Mouse (Mus musculus) gonadal fat pad, adult 2 months (tissue): ENCODE results near the gene Vamp9. TPM values are rescaled to one million over a fixed set of nuclear protein-coding genes. Genes with fewer than 3 reads are reported as not detected.

ENCODE experiments used
- DNase-seq: peaks from one replicate; pipeline ENCODE4 v3.0.0-alpha.2; 2012; ENCODE audit warnings: low read depth
- polyA plus RNA-seq: library from polyadenylated mRNA; depleted of rRNA; stranded (reverse); fragments of >200 nt; gene quantifications from 2 replicates; pipeline ENCODE4 v1.2.3, GENCODE M21; 2012

The Vamp9 gene
- polyA plus RNA-seq, 1 experiment = 0.53 TPM

GRCm38 (mm10) chr5:99941776-99942502 lies 35.9 kb downstream of the Vamp9 start:
- no peak for DNase-seq

DNA sequence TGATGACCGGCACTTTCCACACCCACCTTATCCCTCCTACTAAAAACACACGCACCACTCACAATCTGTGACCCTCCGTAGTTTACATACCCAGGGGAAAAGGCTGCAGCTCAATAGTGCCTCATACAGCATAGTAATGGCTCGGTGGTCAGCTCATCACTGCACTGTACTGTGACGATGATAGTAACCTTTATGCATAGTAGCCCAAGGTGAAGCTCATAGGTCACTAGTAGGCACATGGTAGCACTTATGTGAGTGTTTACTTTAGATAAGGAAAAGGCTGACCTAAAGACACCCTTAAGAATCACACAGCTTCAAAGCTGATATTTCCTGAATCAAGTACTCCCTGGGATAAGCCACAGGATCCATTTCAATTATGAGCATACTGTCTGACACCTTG lies 46.5 kb downstream of the Vamp9 start:
- no peak for DNase-seq

- no peak for DNase-seq
These were observed 47.8 kb downstream of the Vamp9 start for GRCm38 (mm10) chr5:99953883-99954282.

GRCm38 (mm10) chr5:99958666-99959065 lies 52.6 kb downstream of the Vamp9 start:
- no peak for DNase-seq

- DNase-seq = no peak
These were observed 53.3 kb downstream of the Vamp9 start for GRCm38 (mm10) chr5:99959236-99959936.

GRCm38 (mm10) chr5:99959960-99960359 lies 53.9 kb downstream of the Vamp9 start:
- no peak for DNase-seq

- DNase-seq = no peak
These were observed 67.9 kb downstream of the Vamp9 start for GRCm38 (mm10) chr5:99973941-99974340.

DNA sequence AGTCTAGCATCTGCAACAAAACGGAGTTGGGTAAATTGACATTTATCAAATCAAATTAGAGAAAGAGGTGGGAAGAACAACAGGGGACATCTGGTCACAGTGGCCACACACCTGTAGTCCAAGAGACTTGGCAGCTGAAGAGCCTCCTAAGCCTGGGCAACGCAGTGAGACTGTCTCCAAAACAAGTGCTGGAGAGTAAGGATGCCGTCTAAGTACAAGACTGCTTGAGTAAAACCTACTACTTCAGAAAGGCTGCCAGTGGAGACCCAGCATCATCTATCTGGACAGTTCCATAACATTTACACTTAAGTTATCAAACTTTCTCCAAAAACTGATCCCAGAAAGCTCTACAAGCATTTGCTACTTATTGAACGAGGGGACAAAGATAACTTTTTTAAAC lies 69.0 kb downstream of the Vamp9 start:
- no peak for DNase-seq

GRCm38 (mm10) chr5:99975776-99976175 lies 69.7 kb downstream of the Vamp9 start:
- DNase-seq = no peak

DNA sequence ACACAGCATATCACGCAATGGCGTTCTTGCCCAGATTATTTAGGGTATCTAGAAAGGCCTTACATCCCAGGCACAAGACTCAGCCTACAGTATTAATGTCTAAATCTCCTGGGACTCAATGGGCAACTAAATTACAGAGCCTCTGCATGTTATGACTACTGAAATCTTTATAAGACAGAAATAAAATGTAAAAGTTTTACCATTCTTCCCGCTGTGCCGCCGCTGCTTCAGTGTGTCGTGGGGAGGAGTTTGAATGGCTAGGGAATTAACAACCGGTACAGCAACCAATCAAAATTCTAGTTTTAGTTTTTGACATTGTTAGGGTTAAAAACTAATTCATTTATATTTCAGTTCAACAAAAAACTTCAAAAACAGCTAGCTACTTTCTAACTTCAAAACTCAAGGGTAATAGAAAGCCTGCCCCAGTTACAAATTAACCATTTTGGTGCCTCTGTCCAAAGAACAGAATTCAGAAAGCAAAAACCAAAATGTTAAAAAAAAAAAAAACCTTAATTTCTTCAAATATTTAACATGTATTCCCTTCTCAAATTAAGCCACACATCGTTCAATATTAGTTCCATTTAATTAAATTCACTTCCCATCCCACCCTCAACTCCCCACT lies 70.4 kb downstream of the Vamp9 start:
- no peak for DNase-seq

GRCm38 (mm10) chr5:99977516-99978301 lies 71.7 kb downstream of the Vamp9 start:
- no peak for DNase-seq

GRCm38 (mm10) chr5:99978699-99979442 lies 72.8 kb downstream of the Vamp9 start, which contains the start of the genes Hnrnpd and 4930524J08Rik:
Hnrnpd (minus strand) TSS chr5:99978938.
4930524J08Rik (plus strand) TSS chr5:99979061.
- no peak for DNase-seq

- DNase-seq = no peak
These were observed 77.5 kb downstream of the Vamp9 start for GRCm38 (mm10) chr5:99983452-99984061.

DNA sequence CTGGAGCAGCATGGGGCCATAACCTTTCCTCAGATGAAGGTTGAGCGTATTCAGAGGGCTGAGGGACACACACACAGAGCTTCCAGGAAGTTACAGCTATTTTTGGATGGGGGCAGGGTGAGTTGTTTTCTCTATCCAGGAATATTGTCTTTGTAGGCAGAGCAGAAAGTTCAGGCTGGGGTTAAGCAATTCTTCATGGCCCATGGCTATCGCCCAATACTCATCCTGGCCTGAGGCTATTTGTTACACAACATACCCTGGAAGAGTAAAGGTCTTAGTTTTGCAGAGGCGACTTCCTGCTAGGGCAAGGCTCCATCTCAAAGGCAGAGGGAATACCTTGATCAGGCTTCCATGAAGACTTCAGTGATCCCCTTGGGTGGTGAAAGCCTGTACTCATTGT lies 88.1 kb downstream of the Vamp9 start:
- DNase-seq = no peak

GRCm38 (mm10) chr5:99994680-99995079 lies 88.6 kb downstream of the Vamp9 start:
- DNase-seq = no peak

- DNase-seq = no peak
These were observed 94.0 kb downstream of the Vamp9 start for GRCm38 (mm10) chr5:100000048-100000447.

- DNase-seq = no peak
These were observed 94.4 kb downstream of the Vamp9 start for GRCm38 (mm10) chr5:100000500-100000899.
